Mouse (Mus musculus): Measurements from ENCODE around the gene 1810055G02Rik.

GRCm38 (mm10) chr19:3673149-3673548 is 34.9 kb upstream of the 1810055G02Rik start:
- TF ChIP-seq CTCF (IDR thresholded peaks at IDR 0.05; ENCODE audit: borderline replicate concordance, control insufficient read depth, extremely low read depth, insufficient read depth, low read length, poor library complexity) (no peak), POLR2A (IDR thresholded peaks at IDR 0.05; ENCODE audit: control insufficient read depth, extremely low read depth, insufficient read depth, low read length, poor library complexity) (no peak)

All from thymus, adult 2 months (tissue).